Mouse (Mus musculus): ENCODE data around the gene Lypd5. TPM values are rescaled to one million over a fixed set of nuclear protein-coding genes. Genes with fewer than 3 reads are reported as not detected.

Lypd5 gene
- total RNA-seq, 1 experiment = not detected

GRCm38 (mm10) chr7:24402851-24403250 is 53.9 kb downstream of the Lypd5 start:
- H3K9ac ChIP-seq (ENCODE audit: insufficient read depth, low read depth, low read length, poor library complexity, severe bottlenecking) = no peak overlapping the region
- in situ Hi-C loops (cut with MboI; ENCODE audit: low sequenced_read_pairs in 2 of 2, unreplicated experiment in 2 of 2) = loop anchor here in 1 of 2 experiments (25.0 kb wide), 1 partner anchor 109 kb away; the partner anchor contains the start of genes AC161166.1 and Zfp428
- H3K36me3 ChIP-seq (ENCODE audit: control insufficient read depth, insufficient read depth, low read length, poor library complexity, severe bottlenecking) = peaks cover 6% of the 10 kb centered on the region; the same call in 1 of the 2 replicates
- no peak overlapping the region for H3K4me3 ChIP-seq (ENCODE audit: insufficient read depth in 1 of 2, low read depth in 1 of 2, low read length in 2 of 2, poor library complexity in 1 of 2, severe bottlenecking in 1 of 2)
- H3K9me3 ChIP-seq (ENCODE audit: control insufficient read depth, insufficient read depth, low read depth, low read length) = no peaks in the 10 kb centered on the region
- peaks cover 0 to 2% of the 10 kb centered on the region in 2 experiments; a peak in 1 of 4 replicates for H3K4me1 ChIP-seq (ENCODE audit: control insufficient read depth in 2 of 2, insufficient read depth in 2 of 2, low read length in 2 of 2, poor library complexity in 1 of 2)
- H3K27ac ChIP-seq (ENCODE audit: insufficient read depth, low read depth, low read length, poor library complexity, severe bottlenecking) = no peak overlapping the region
- DNase-seq (ENCODE audit: low read depth, low spot score) = no peak
- TF ChIP-seq ZC3H11A (IDR thresholded peaks at IDR 0.05; ENCODE audit: borderline replicate concordance, low read depth, low read length) = no peak
- TF ChIP-seq CHD2 (IDR thresholded peaks at IDR 0.05; ENCODE audit: low read depth, low read length) = no peak
- peak; percentile 36; the same call in 1 of the 2 replicates for TF ChIP-seq HCFC1 (IDR thresholded peaks at IDR 0.05; ENCODE audit: borderline replicate concordance, insufficient read depth, low read length)
- no peak for TF ChIP-seq MAFK (IDR thresholded peaks at IDR 0.05; ENCODE audit: insufficient read depth, low read depth, low read length)
- TF ChIP-seq ZNF384 (IDR thresholded peaks at IDR 0.05; ENCODE audit: low read depth, low read length) = no peak

Other genes with a start within 250 kb of the Lypd5 start
- 0.90 and 0.98 TPM in 2 replicates for gene Zfp112, start 236.9 kb upstream of the Lypd5 start, total RNA-seq (2012; rRNA removed)
- 4.7 and 4.8 TPM in 2 replicates for gene Zfp235, start 215.0 kb upstream of the Lypd5 start, total RNA-seq (2012; rRNA removed)
- 2.9 and 3.0 TPM in 2 replicates for gene Zfp114, start 174.1 kb upstream of the Lypd5 start, total RNA-seq (2012; rRNA removed)
- gene Zfp111, start 137.8 kb upstream of the Lypd5 start, total RNA-seq (2012; rRNA removed) = 7.8 and 8.5 TPM in 2 replicates
- gene Zfp109, start 111.6 kb upstream of the Lypd5 start, total RNA-seq (2012; rRNA removed) = 4.5 and 6.7 TPM in 2 replicates
- gene Zfp108, start 94.4 kb upstream of the Lypd5 start, total RNA-seq (2012; rRNA removed) = 1.5 and 2.1 TPM in 2 replicates
- 4.2 and 4.7 TPM in 2 replicates for gene Zfp93, start 78.8 kb upstream of the Lypd5 start, total RNA-seq (2012; rRNA removed)
- 22.4 and 30.4 TPM in 2 replicates for gene Zfp61, start 48.0 kb upstream of the Lypd5 start, total RNA-seq (2012; rRNA removed)
- gene Zfp94, start 32.5 kb upstream of the Lypd5 start, total RNA-seq (2012; rRNA removed) = 5.4 and 8.0 TPM in 2 replicates
- gene Tescl, start 15.3 kb upstream of the Lypd5 start, total RNA-seq (2012; rRNA removed) = 2.3 and 2.4 TPM in 2 replicates
- 3.2 and 5.3 TPM in 2 replicates for gene Kcnn4, start 21.1 kb downstream of the Lypd5 start, total RNA-seq (2012; rRNA removed)
- 25.7 and 35.7 TPM in 2 replicates for gene Smg9, start 50.4 kb downstream of the Lypd5 start, total RNA-seq (2012; rRNA removed)
- 0.16 TPM in 1 of 2 replicates, not detected in the other for gene Irgc1, start 103.1 kb downstream of the Lypd5 start, total RNA-seq (2012; rRNA removed)
- gene Plaur, start 113.3 kb downstream of the Lypd5 start, total RNA-seq (2012; rRNA removed) = 99.5 and 118 TPM in 2 replicates
- gene Cadm4, start 132.8 kb downstream of the Lypd5 start, total RNA-seq (2012; rRNA removed) = 10.8 and 21.4 TPM in 2 replicates
- gene Zfp428, start 157.8 kb downstream of the Lypd5 start, total RNA-seq (2012; rRNA removed) = 94.1 and 114 TPM in 2 replicates
- gene AC161166.1, start 163.3 kb downstream of the Lypd5 start, total RNA-seq (2012; rRNA removed) = 1.2 and 1.6 TPM in 2 replicates
- gene Irgq, start 181.5 kb downstream of the Lypd5 start, total RNA-seq (2012; rRNA removed) = 6.2 and 6.4 TPM in 2 replicates
- gene Pinlyp, start 196.9 kb downstream of the Lypd5 start, total RNA-seq (2012; rRNA removed) = 0.58 TPM in 1 of 2 replicates, not detected in the other
- 69.7 and 144 TPM in 2 replicates for gene Xrcc1, start 197.1 kb downstream of the Lypd5 start, total RNA-seq (2012; rRNA removed)
- 14.3 and 14.7 TPM in 2 replicates for gene Ethe1, start 238.3 kb downstream of the Lypd5 start, total RNA-seq (2012; rRNA removed)
- 0.22 TPM in 1 of 2 replicates, not detected in the other for gene Zfp575, start 238.4 kb downstream of the Lypd5 start, total RNA-seq (2012; rRNA removed)

All from ES-E14 (cell line).